Mouse (Mus musculus): ENCODE data around the gene Phlpp1. TPM values are rescaled to one million over a fixed set of nuclear protein-coding genes. Genes with fewer than 3 reads are reported as not detected.

Gene Phlpp1
- total and polyA plus RNA-seq, 3 experiments, result 5.0 to 9.4 TPM; not detected in 1

- DNase-seq (ENCODE audit: low read depth, low spot score), result no peak
- Histone ChIP-seq H3K27me3 (ENCODE audit: control insufficient read depth in 1 of 2, insufficient read depth in 2 of 2, low read length in 2 of 2) (no peaks in the 10 kb centered on the region; a peak in 2 of 4 replicates), H3K79me2 (ENCODE audit: control insufficient read depth, insufficient read depth, low read length, poor library complexity) (no peaks in the 10 kb centered on the region), H3K9me3 (replicated peaks; ENCODE audit: insufficient read depth, low read length) (no peaks in the 10 kb centered on the region), H3K4me1 (ENCODE audit: control insufficient read depth in 1 of 2, insufficient read depth in 2 of 2, low read length in 2 of 2) (0 out of 4 replicates have a peak, but pooled peaks cover 0 to 4% of the 10 kb centered on the region in 2 experiments), H3K4me3 (ENCODE audit: control insufficient read depth in 1 of 2, insufficient read depth in 1 of 2, low read depth in 2 of 2, low read length in 2 of 2) (no peak overlapping the region), H3K36me3 (ENCODE audit: control insufficient read depth in 1 of 2, insufficient read depth in 2 of 2, low read length in 2 of 2) (0 out of 4 replicates have a peak, but pooled peaks cover 0 to 5% of the 10 kb centered on the region in 2 experiments), H3K9ac (ENCODE audit: control insufficient read depth, low read depth, low read length, poor library complexity, severe bottlenecking) (no peak overlapping the region), H3K27ac (ENCODE audit: control insufficient read depth, low read depth, low read length) (no peak overlapping the region)
- TF ChIP-seq ZMIZ1 (IDR thresholded peaks at IDR 0.05; ENCODE audit: low read depth, low read length) (no peak), MYB (IDR thresholded peaks at IDR 0.05; ENCODE audit: low read depth, low read length) (no peak), MAX (IDR thresholded peaks at IDR 0.05; ENCODE audit: low read length) (no peak), TBP (IDR thresholded peaks at IDR 0.05; ENCODE audit: low read depth, low read length) (no peak), USF1 (IDR thresholded peaks at IDR 0.05; ENCODE audit: low read depth, low read length) (no peak), CTCF (IDR thresholded peaks at IDR 0.05 in 2 of 3, conservative IDR thresholded peaks at IDR 0.05 in 1 of 3; ENCODE audit: control insufficient read depth in 1 of 3, insufficient read depth in 1 of 3, low read depth in 2 of 3, low read length in 3 of 3, poor library complexity in 1 of 3, severe bottlenecking in 1 of 3) (no peak), TAL1 (IDR thresholded peaks at IDR 0.05; ENCODE audit: low read length) (no peak), CHD2 (IDR thresholded peaks at IDR 0.05; ENCODE audit: low read length) (no peak), KAT2A (conservative IDR thresholded peaks at IDR 0.05; ENCODE audit: low read depth, low read length) (no peak), NRF1 (IDR thresholded peaks at IDR 0.05; ENCODE audit: insufficient read depth, low read depth, low read length, poor library complexity, severe bottlenecking) (no peak)
These were observed 204.5 kb downstream of the Phlpp1 start for GRCm38 (mm10) chr1:106376003-106376402.

GRCm38 (mm10) chr1:106380465-106380864, 208.9 kb downstream of the Phlpp1 start:
- no peak for TF ChIP-seq POLR2A (IDR thresholded peaks at IDR 0.05; ENCODE audit: control insufficient read depth in 1 of 2, insufficient read depth in 1 of 2, low read depth in 1 of 2, low read length in 2 of 2, poor library complexity in 1 of 2)
- peak; percentile 34; the same call in 1 of the 2 replicates for TF ChIP-seq GATA1 (IDR thresholded peaks at IDR 0.05; ENCODE audit: low read depth, low read length)
- H3K79me2 ChIP-seq (ENCODE audit: control insufficient read depth, insufficient read depth, low read length, poor library complexity), result no peaks in the 10 kb centered on the region
- no peaks in the 10 kb centered on the region; a peak in 2 of 4 replicates for H3K27me3 ChIP-seq (ENCODE audit: control insufficient read depth in 1 of 2, insufficient read depth in 2 of 2, low read length in 2 of 2)
- no peak for DNase-seq (ENCODE audit: low read depth, low spot score)
- H3K36me3 ChIP-seq (ENCODE audit: control insufficient read depth in 1 of 2, insufficient read depth in 2 of 2, low read length in 2 of 2), result 0 out of 4 replicates have a peak, but pooled peaks cover 0 to 5% of the 10 kb centered on the region in 2 experiments
- H3K9me3 ChIP-seq (replicated peaks; ENCODE audit: insufficient read depth, low read length), result no peaks in the 10 kb centered on the region
- 0 out of 4 replicates have a peak, but pooled peaks cover 0 to 4% of the 10 kb centered on the region in 2 experiments for H3K4me1 ChIP-seq (ENCODE audit: control insufficient read depth in 1 of 2, insufficient read depth in 2 of 2, low read length in 2 of 2)
- no peak overlapping the region for H3K27ac ChIP-seq (ENCODE audit: control insufficient read depth, low read depth, low read length)
- H3K9ac ChIP-seq (ENCODE audit: control insufficient read depth, low read depth, low read length, poor library complexity, severe bottlenecking), result no peak overlapping the region
- no peak overlapping the region for H3K4me3 ChIP-seq (ENCODE audit: control insufficient read depth in 1 of 2, insufficient read depth in 1 of 2, low read depth in 2 of 2, low read length in 2 of 2)

GRCm38 (mm10) chr1:106386542-106386941, 215.0 kb downstream of the Phlpp1 start:
- H3K4me1 ChIP-seq (ENCODE audit: control insufficient read depth in 1 of 2, insufficient read depth in 2 of 2, low read length in 2 of 2), result no peaks in the 10 kb centered on the region
- DNase-seq (ENCODE audit: low read depth, low spot score), result no peak
- no peak overlapping the region for H3K27ac ChIP-seq (ENCODE audit: control insufficient read depth, low read depth, low read length)
- H3K4me3 ChIP-seq (ENCODE audit: control insufficient read depth in 1 of 2, insufficient read depth in 1 of 2, low read depth in 2 of 2, low read length in 2 of 2), result no peak overlapping the region
- no peaks in the 10 kb centered on the region for H3K27me3 ChIP-seq (ENCODE audit: control insufficient read depth in 1 of 2, insufficient read depth in 2 of 2, low read length in 2 of 2)
- TF ChIP-seq USF1 (IDR thresholded peaks at IDR 0.05; ENCODE audit: low read depth, low read length), result no peak
- TF ChIP-seq MEF2A (IDR thresholded peaks at IDR 0.05; ENCODE audit: extremely low read depth, insufficient replicate concordance, low read depth, low read length, poor library complexity, severe bottlenecking), result no peak
- no peak for TF ChIP-seq SMC3 (IDR thresholded peaks at IDR 0.05; ENCODE audit: low read depth, low read length)
- no peak for TF ChIP-seq MYB (IDR thresholded peaks at IDR 0.05; ENCODE audit: low read depth, low read length)
- TF ChIP-seq CHD1 (IDR thresholded peaks at IDR 0.05; ENCODE audit: low read depth, low read length), result no peak
- TF ChIP-seq JUND (IDR thresholded peaks at IDR 0.05; ENCODE audit: low read depth, low read length), result no peak
- no peaks in the 10 kb centered on the region for H3K9me3 ChIP-seq (replicated peaks; ENCODE audit: insufficient read depth, low read length)
- no peak overlapping the region for H3K9ac ChIP-seq (ENCODE audit: control insufficient read depth, low read depth, low read length, poor library complexity, severe bottlenecking)
- no peaks in the 10 kb centered on the region for H3K36me3 ChIP-seq (ENCODE audit: control insufficient read depth in 1 of 2, insufficient read depth in 2 of 2, low read length in 2 of 2)
- no peaks in the 10 kb centered on the region for H3K79me2 ChIP-seq (ENCODE audit: control insufficient read depth, insufficient read depth, low read length, poor library complexity)

All from MEL (cell line).